Mouse (Mus musculus) cerebellum, adult 11-12 months (tissue): ENCODE measurements around the gene Atp1a4.

ENCODE experiments used
- DNase-seq: peaks from one replicate; pipeline ENCODE4 v3.0.0; 2022

The Atp1a4 gene

GRCm38 (mm10) chr1:172192217-172192616 is 66.0 kb downstream of the Atp1a4 start:
- DNase-seq = no peak

- no peak for DNase-seq
Measured at GRCm38 (mm10) chr1:172191578-172191977, 66.6 kb downstream of the Atp1a4 start.

GRCm38 (mm10) chr1:172188891-172189290 is 69.3 kb downstream of the Atp1a4 start:
- DNase-seq = no peak

GRCm38 (mm10) chr1:172186401-172187289 is 71.6 kb downstream of the Atp1a4 start:
- no peak for DNase-seq

- DNase-seq = no peak
Measured at GRCm38 (mm10) chr1:172183915-172184314, 74.3 kb downstream of the Atp1a4 start.

GRCm38 (mm10) chr1:172183056-172183455 is 75.2 kb downstream of the Atp1a4 start:
- DNase-seq = no peak

- no peak for DNase-seq
Measured at GRCm38 (mm10) chr1:172181777-172182176, 76.4 kb downstream of the Atp1a4 start.

- no peak for DNase-seq
Measured at GRCm38 (mm10) chr1:172180881-172181280, 77.3 kb downstream of the Atp1a4 start.

- DNase-seq = no peak
Measured at GRCm38 (mm10) chr1:172179102-172179501, 79.1 kb downstream of the Atp1a4 start.

GRCm38 (mm10) chr1:172177791-172178190 is 80.4 kb downstream of the Atp1a4 start:
- DNase-seq = no peak
